Mouse (Mus musculus): ENCODE data around the gene Hrct1. TPM values are rescaled to one million over a fixed set of nuclear protein-coding genes. Genes with fewer than 3 reads are reported as not detected.

Hrct1 gene
- polyA plus RNA-seq, 1 experiment from 2014 or later, result 1.3 TPM

- WGBS, result 84% methylated on average over 5 of the region's 5 CpGs
- Histone ChIP-seq H3K27ac (ENCODE audit: low read length) (no peak overlapping the region), H3K27me3 (ENCODE audit: insufficient read depth, low read length) (no peaks in the 10 kb centered on the region), H3K4me1 (ENCODE audit: insufficient read depth, low read length) (no peaks in the 10 kb centered on the region), H3K36me3 (ENCODE audit: insufficient read depth, low read length) (no peaks in the 10 kb centered on the region), H3K9ac (replicated peaks; ENCODE audit: low read length) (no peak overlapping the region), H3K4me2 (replicated peaks; ENCODE audit: low read depth, low read length) (no peak overlapping the region), H3K4me3 (ENCODE audit: low read length) (no peak overlapping the region), H3K9me3 (ENCODE audit: low read length) (no peaks in the 10 kb centered on the region)
- ATAC-seq (ENCODE audit: low FRiP score, low TSS enrichment), result no peak
These were observed 41.4 kb downstream of the Hrct1 start for GRCm38 (mm10) chr4:43768341-43768740.

DNA sequence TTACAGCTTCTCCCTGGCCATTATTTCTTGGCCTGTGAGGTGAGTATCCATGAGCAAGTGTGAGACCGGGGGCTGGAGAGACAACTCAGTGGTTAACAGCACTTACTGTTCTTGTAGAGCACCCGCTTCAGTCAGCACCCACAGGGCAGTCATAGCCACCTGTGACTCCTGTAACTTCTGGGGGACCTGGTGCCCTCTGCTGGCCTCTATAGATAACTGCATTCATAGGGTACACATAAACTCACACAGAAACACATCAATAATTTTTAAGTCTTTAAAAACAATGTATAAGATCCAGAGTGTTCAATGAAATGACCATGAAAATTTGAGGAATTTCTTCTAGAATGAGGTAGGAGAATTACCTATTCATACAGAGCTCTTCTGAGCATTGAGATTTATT, 42.4 kb downstream of the Hrct1 start:
- no peak overlapping the region for H3K4me3 ChIP-seq (ENCODE audit: low read length)
- no peak for ATAC-seq (ENCODE audit: low FRiP score, low TSS enrichment)
- H3K4me2 ChIP-seq (replicated peaks; ENCODE audit: low read depth, low read length), result no peak overlapping the region
- 94% methylated on average over 2 of the region's 2 CpGs for WGBS
- H3K27ac ChIP-seq (ENCODE audit: low read length), result no peak overlapping the region
- no peaks in the 10 kb centered on the region for H3K4me1 ChIP-seq (ENCODE audit: insufficient read depth, low read length)
- no peaks in the 10 kb centered on the region for H3K36me3 ChIP-seq (ENCODE audit: insufficient read depth, low read length)
- no peaks in the 10 kb centered on the region for H3K27me3 ChIP-seq (ENCODE audit: insufficient read depth, low read length)
- H3K9me3 ChIP-seq (ENCODE audit: low read length), result no peaks in the 10 kb centered on the region
- H3K9ac ChIP-seq (replicated peaks; ENCODE audit: low read length), result no peak overlapping the region

DNA sequence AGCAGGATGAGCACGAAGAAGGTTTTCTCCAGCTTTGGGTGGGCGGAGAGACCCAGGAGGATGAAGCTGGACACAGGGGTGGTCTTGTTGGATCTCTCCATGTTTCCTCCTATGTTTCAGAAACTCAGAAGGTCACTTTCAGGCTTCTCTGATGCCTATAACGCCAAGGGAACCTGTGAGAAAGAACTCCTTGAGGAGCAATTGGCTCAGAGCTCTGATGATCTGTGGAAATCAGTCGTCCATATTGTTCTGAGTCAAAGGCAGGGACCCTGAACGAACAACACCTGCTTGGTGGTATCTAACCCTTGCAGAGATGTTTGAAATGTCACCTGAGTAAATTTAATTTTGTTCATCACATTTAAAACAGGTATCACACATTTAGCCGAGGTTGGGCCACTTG, 43.9 kb downstream of the Hrct1 start, which contains the start of gene Olfr159:
Olfr159 (minus strand) TSS at position 101 of the 400 bp plus-strand sequence.
- no peaks in the 10 kb centered on the region for H3K9me3 ChIP-seq (ENCODE audit: low read length)
- no peak within 1 kb of the TSS for H3K9ac ChIP-seq (replicated peaks; ENCODE audit: low read length)
- H3K4me3 ChIP-seq (ENCODE audit: low read length), result no peak within 1 kb of the TSS
- no peak for ATAC-seq (ENCODE audit: low FRiP score, low TSS enrichment)
- H3K36me3 ChIP-seq (ENCODE audit: insufficient read depth, low read length), result no peaks in the 10 kb centered on the region
- no peak within 1 kb of the TSS for H3K27ac ChIP-seq (ENCODE audit: low read length)
- H3K27me3 ChIP-seq (ENCODE audit: insufficient read depth, low read length), result no peaks in the 10 kb centered on the region
- 81% methylated on average over 6 of the region's 6 CpGs for WGBS
- no peaks in the 10 kb centered on the region for H3K4me1 ChIP-seq (ENCODE audit: insufficient read depth, low read length)
- no peak within 1 kb of the TSS for H3K4me2 ChIP-seq (replicated peaks; ENCODE audit: low read depth, low read length)

GRCm38 (mm10) chr4:43771626-43772025, 44.6 kb downstream of the Hrct1 start:
- H3K9me3 ChIP-seq (ENCODE audit: low read length), result no peaks in the 10 kb centered on the region
- H3K27ac ChIP-seq (ENCODE audit: low read length), result no peak overlapping the region
- no peaks in the 10 kb centered on the region for H3K36me3 ChIP-seq (ENCODE audit: insufficient read depth, low read length)
- no peak overlapping the region for H3K4me2 ChIP-seq (replicated peaks; ENCODE audit: low read depth, low read length)
- no peak overlapping the region for H3K4me3 ChIP-seq (ENCODE audit: low read length)
- no peaks in the 10 kb centered on the region for H3K27me3 ChIP-seq (ENCODE audit: insufficient read depth, low read length)
- WGBS, result 39% methylated on average over 6 of the region's 6 CpGs
- no peaks in the 10 kb centered on the region for H3K4me1 ChIP-seq (ENCODE audit: insufficient read depth, low read length)
- no peak overlapping the region for H3K9ac ChIP-seq (replicated peaks; ENCODE audit: low read length)
- ATAC-seq (ENCODE audit: low FRiP score, low TSS enrichment), result no peak

DNA sequence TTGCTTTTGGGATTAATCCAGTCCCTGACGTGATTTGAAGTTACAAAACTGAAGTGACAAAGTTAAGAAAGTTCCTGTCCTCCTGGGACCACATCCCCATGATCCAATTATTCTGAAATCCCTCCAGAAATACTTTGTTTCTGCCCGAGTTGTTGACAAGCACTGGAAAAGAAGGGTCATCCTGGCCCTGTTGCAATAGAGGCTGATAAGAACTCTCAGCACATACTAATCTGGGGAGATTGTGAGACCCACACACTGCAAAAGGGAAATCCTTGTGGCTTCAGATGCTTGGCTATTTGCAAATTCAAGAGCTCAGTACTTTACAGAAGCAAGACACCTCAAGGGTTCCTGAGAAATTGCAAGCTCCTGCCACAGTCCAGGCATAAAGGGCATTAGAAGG, 45.3 kb downstream of the Hrct1 start:
- Histone ChIP-seq H3K27me3 (ENCODE audit: insufficient read depth, low read length) (no peaks in the 10 kb centered on the region), H3K4me3 (ENCODE audit: low read length) (no peak overlapping the region), H3K36me3 (ENCODE audit: insufficient read depth, low read length) (no peaks in the 10 kb centered on the region), H3K9me3 (ENCODE audit: low read length) (no peaks in the 10 kb centered on the region), H3K9ac (replicated peaks; ENCODE audit: low read length) (no peak overlapping the region), H3K4me2 (replicated peaks; ENCODE audit: low read depth, low read length) (no peak overlapping the region), H3K4me1 (ENCODE audit: insufficient read depth, low read length) (no peaks in the 10 kb centered on the region), H3K27ac (ENCODE audit: low read length) (no peak overlapping the region)
- ATAC-seq (ENCODE audit: low FRiP score, low TSS enrichment), result no peak
- 37% methylated on average over 2 of the region's 2 CpGs for WGBS

Other genes starting within 250 kb of the Hrct1 start
- not detected in 2 replicates for gene Sit1, start 243.5 kb upstream of the Hrct1 start, polyA plus RNA-seq (2015; fragmentation: Nextera tagmentation; extraction: Ambion mirVana)
- gene Ccdc107, start 234.3 kb upstream of the Hrct1 start, polyA plus RNA-seq (2015; fragmentation: Nextera tagmentation; extraction: Ambion mirVana), result 73.5 and 89.4 TPM in 2 replicates
- gene Arhgef39, start 227.5 kb upstream of the Hrct1 start, polyA plus RNA-seq (2015; fragmentation: Nextera tagmentation; extraction: Ambion mirVana), result 45.3 and 47.7 TPM in 2 replicates
- gene Car9, start 220.2 kb upstream of the Hrct1 start, polyA plus RNA-seq (2015; fragmentation: Nextera tagmentation; extraction: Ambion mirVana), result 1.5 and 2.7 TPM in 2 replicates
- 233 and 312 TPM in 2 replicates for gene Tpm2, start 203.4 kb upstream of the Hrct1 start, polyA plus RNA-seq (2015; fragmentation: Nextera tagmentation; extraction: Ambion mirVana)
- 80.2 and 83.0 TPM in 2 replicates for gene Creb3, start 164.9 kb upstream of the Hrct1 start, polyA plus RNA-seq (2015; fragmentation: Nextera tagmentation; extraction: Ambion mirVana)
- 66.5 and 69.1 TPM in 2 replicates for gene Tln1, start 164.5 kb upstream of the Hrct1 start, polyA plus RNA-seq (2015; fragmentation: Nextera tagmentation; extraction: Ambion mirVana)
- gene Rgp1, start 148.5 kb upstream of the Hrct1 start, polyA plus RNA-seq (2015; fragmentation: Nextera tagmentation; extraction: Ambion mirVana), result 32.3 and 33.0 TPM in 2 replicates
- gene Gba2, start 148.3 kb upstream of the Hrct1 start, polyA plus RNA-seq (2015; fragmentation: Nextera tagmentation; extraction: Ambion mirVana), result 25.8 and 26.3 TPM in 2 replicates
- 0.89 and 3.1 TPM in 2 replicates for gene Msmp, start 142.7 kb upstream of the Hrct1 start, polyA plus RNA-seq (2015; fragmentation: Nextera tagmentation; extraction: Ambion mirVana)
- 9.1 and 9.5 TPM in 2 replicates for gene Npr2, start 95.3 kb upstream of the Hrct1 start, polyA plus RNA-seq (2015; fragmentation: Nextera tagmentation; extraction: Ambion mirVana)
- 1.4 TPM in 2 replicates for gene Spag8, start 73.6 kb upstream of the Hrct1 start, polyA plus RNA-seq (2015; fragmentation: Nextera tagmentation; extraction: Ambion mirVana)
- 125 and 134 TPM in 2 replicates for gene Hint2, start 70.7 kb upstream of the Hrct1 start, polyA plus RNA-seq (2015; fragmentation: Nextera tagmentation; extraction: Ambion mirVana)
- 2.8 and 4.7 TPM in 2 replicates for gene Tmem8b, start 58.2 kb upstream of the Hrct1 start, polyA plus RNA-seq (2015; fragmentation: Nextera tagmentation; extraction: Ambion mirVana)
- gene Fam221b, start 58.0 kb upstream of the Hrct1 start, polyA plus RNA-seq (2015; fragmentation: Nextera tagmentation; extraction: Ambion mirVana), result 1.6 and 3.2 TPM in 2 replicates
- gene Olfr70, start 26.4 kb upstream of the Hrct1 start, polyA plus RNA-seq (2015; fragmentation: Nextera tagmentation; extraction: Ambion mirVana), result not detected in 2 replicates
- not detected in 2 replicates for gene Olfr71, start 16.9 kb upstream of the Hrct1 start, polyA plus RNA-seq (2015; fragmentation: Nextera tagmentation; extraction: Ambion mirVana)
- 0.17 and 0.20 TPM in 2 replicates for gene Spaar, start 2.8 kb downstream of the Hrct1 start, polyA plus RNA-seq (2015; fragmentation: Nextera tagmentation; extraction: Ambion mirVana)
- gene Olfr159, start 43.8 kb downstream of the Hrct1 start, polyA plus RNA-seq (2015; fragmentation: Nextera tagmentation; extraction: Ambion mirVana), result not detected in 2 replicates
- not detected in 2 replicates for gene Olfr156, start 96.7 kb downstream of the Hrct1 start, polyA plus RNA-seq (2015; fragmentation: Nextera tagmentation; extraction: Ambion mirVana)
- not detected in 2 replicates for gene Olfr157, start 113.0 kb downstream of the Hrct1 start, polyA plus RNA-seq (2015; fragmentation: Nextera tagmentation; extraction: Ambion mirVana)
- not detected in 2 replicates for gene Olfr155, start 124.4 kb downstream of the Hrct1 start, polyA plus RNA-seq (2015; fragmentation: Nextera tagmentation; extraction: Ambion mirVana)
- gene Reck, start 148.3 kb downstream of the Hrct1 start, polyA plus RNA-seq (2015; fragmentation: Nextera tagmentation; extraction: Ambion mirVana), result 27.2 and 28.5 TPM in 2 replicates
- 82.1 and 86.3 TPM in 2 replicates for gene Glipr2, start 230.2 kb downstream of the Hrct1 start, polyA plus RNA-seq (2015; fragmentation: Nextera tagmentation; extraction: Ambion mirVana)